Mouse (Mus musculus) cerebellum, adult 2 months (tissue): Measurements from ENCODE around the gene Siva1.

Source experiments
- CTCF ChIP-seq: fragments of 200-500 bp; IDR thresholded peaks from 2 replicates; pipeline ENCODE4 v1.5.1; 2011; ENCODE audit warnings: low read depth, mild to moderate bottlenecking, control low read depth, low read length, moderate library complexity, borderline replicate concordance; ENCODE audit not compliant: insufficient read depth
- POLR2A ChIP-seq: fragments of 200-500 bp; IDR thresholded peaks from 2 replicates; pipeline ENCODE4 v1.6.1; 2011; ENCODE audit warnings: low read length, control low read depth, borderline replicate concordance; ENCODE audit not compliant: insufficient read depth

DNA sequence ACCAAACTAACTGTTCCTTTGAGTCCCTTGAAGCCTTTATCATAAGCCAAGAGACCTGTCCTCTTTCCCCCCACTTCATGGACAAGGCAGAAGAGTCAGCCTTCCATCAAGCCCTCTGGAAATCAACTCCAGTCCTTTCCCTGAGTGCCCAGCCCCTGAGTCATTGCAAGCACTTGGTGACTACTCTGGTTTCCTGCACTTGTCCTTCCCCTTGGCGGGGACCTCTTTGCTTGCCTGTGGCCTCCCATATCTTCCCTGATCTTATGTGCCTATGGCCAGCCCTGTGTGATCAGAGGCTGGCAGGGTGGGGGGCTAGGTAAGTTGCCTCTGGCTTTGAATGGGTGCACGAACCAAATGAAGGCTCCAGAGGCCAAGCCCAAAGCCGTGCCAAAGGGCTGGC lies 22.6 kb upstream of the Siva1 start:
- TF ChIP-seq CTCF (no peak), POLR2A (no peak)
